Mouse (Mus musculus) neural tube, embryonic 11.5 days (tissue): ENCODE data around the gene Myh7b. TPM values are rescaled to one million over a fixed set of nuclear protein-coding genes. Genes with fewer than 3 reads are reported as not detected.
A peak's percentile ranks its signal among the peaks of the same experiment; 100 is the strongest.

Experiments used
- ATAC-seq: fragments of 200-750 bp; cut with Nextera tagmentation; 2 replicates; pipeline ENCODE4 v1.8.0; 2017; ENCODE audit warnings: moderate number of reproducible peaks, mild to moderate bottlenecking, moderate TSS enrichment, moderate library complexity; ENCODE audit not compliant: insufficient read depth, low FRiP score, low TSS enrichment
- DNase-seq: peaks from one replicate; pipeline ENCODE4 v3.0.0-alpha.2; 2015; ENCODE audit warnings: low spot score
- H3K27ac ChIP-seq: fragments of 300-500 bp; sonication (generic); 2 replicates; pipeline ENCODE4 v1.5.1; 2014; ENCODE audit warnings: low read depth, mild to moderate bottlenecking, low read length
- H3K27me3 ChIP-seq: fragments of 300-500 bp; sonication (generic); 2 replicates; pipeline ENCODE4 v1.6.1; 2014; ENCODE audit warnings: mild to moderate bottlenecking, low read length, mixed read lengths; ENCODE audit not compliant: control insufficient read depth, insufficient read depth
- H3K36me3 ChIP-seq: fragments of 300-500 bp; sonication (generic); 2 replicates; pipeline ENCODE4 v1.6.1; 2014; ENCODE audit warnings: mild to moderate bottlenecking, low read length, moderate library complexity, mixed read lengths; ENCODE audit not compliant: control insufficient read depth, insufficient read depth
- H3K4me1 ChIP-seq: fragments of 300-500 bp; sonication (generic); 2 replicates; pipeline ENCODE4 v1.6.1; 2014; ENCODE audit warnings: low read length, mixed read lengths; ENCODE audit not compliant: control insufficient read depth, insufficient read depth
- H3K4me2 ChIP-seq: fragments of 300-500 bp; sonication (generic); 2 replicates; pipeline ENCODE4 v1.6.1; 2014; ENCODE audit warnings: low read depth, mild to moderate bottlenecking, moderate library complexity
- H3K4me3 ChIP-seq: fragments of 300-500 bp; sonication (generic); 2 replicates; pipeline ENCODE4 v1.5.1; 2014; ENCODE audit warnings: low read depth, low read length
- H3K9ac ChIP-seq: fragments of 300-500 bp; sonication (generic); 2 replicates; pipeline ENCODE4 v1.6.1; 2014; ENCODE audit warnings: mild to moderate bottlenecking, low read length
- H3K9me3 ChIP-seq: fragments of 300-500 bp; sonication (generic); 2 replicates; pipeline ENCODE4 v1.6.1; 2016; ENCODE audit warnings: low read length; ENCODE audit not compliant: control insufficient read depth
- WGBS: fragments of 180-500 bp; shearing (Covaris S2); extraction: QIAGEN DNeasy Blood & Tissue Kit; methylation state at CpG from one replicate; pipeline ENCODE4 v1.1.7; 2014; 5-methylcytosine and 5-hydroxymethylcytosine counted together
- polyA plus RNA-seq: library from polyadenylated mRNA; unstranded; fragments of >200 nt; fragmentation: Nextera tagmentation; extraction: Ambion mirVana; gene quantifications from 2 replicates; pipeline ENCODE4 v1.2.1, GENCODE M21; 2014

The Myh7b gene
- polyA plus RNA-seq, 1 experiment from 2014 or later = 1.8 TPM

DNA sequence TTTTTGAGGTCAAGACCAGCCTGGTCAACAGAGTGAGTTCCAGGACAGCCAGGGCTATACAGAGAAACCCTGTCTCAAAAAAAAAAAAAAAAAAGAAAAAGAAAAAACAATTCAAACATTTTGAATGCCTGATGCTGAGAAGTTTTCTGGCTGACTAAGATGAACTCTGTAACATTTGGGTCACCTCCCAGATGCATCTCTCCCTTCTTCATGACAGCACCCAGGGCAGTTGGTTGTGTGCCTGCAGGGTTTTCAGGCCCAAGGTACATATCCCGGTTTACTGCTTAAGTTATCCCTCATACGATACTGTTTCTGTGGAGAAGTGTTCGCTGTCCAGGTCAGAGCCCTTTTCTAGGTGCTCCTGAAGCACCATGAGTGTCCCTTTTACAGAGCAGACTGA lies 30.7 kb upstream of the Myh7b start:
- ATAC-seq (no peak), DNase-seq (no peak)
- Histone ChIP-seq H3K27me3 (no peaks in the 10 kb centered on the region), H3K4me3 (no peak overlapping the region), H3K36me3 (no peaks in the 10 kb centered on the region), H3K9ac (no peak overlapping the region), H3K9me3 (no peaks in the 10 kb centered on the region), H3K4me2 (no peak overlapping the region), H3K27ac (no peak overlapping the region), H3K4me1 (no peaks in the 10 kb centered on the region)
- WGBS = 93% methylated on average over 3 of the region's 3 CpGs

DNA sequence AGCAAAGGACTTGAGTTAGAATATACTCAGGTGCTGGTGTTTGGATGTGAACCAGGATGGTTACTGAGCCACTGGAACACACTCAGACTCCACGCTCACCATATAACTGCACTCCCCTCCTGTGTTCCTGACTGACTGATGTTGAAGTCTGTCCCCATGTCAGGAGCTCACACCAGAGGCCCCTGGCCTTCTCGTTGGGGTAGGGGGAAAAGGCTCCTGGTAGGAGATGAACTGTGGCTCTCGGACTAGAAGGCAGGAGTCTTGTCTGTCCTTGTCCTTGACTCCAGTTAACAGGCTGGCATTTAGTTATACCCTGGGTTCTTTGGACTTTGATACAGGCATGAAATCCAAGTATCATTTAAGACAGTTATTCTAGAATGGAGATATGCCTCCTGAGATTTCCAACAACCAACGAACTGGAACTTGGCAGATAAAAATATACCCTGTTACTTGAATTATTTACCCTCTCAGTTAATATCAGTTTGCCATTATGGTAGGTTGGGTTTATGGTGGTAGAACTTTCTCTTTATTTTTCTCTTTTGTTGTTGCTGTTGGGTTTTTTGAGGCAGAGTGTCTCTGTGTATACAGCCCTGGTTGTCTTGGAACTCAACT lies 28.5 kb upstream of the Myh7b start:
- DNase-seq = no peak
- no peak overlapping the region for H3K27ac ChIP-seq
- no peak for ATAC-seq
- H3K9me3 ChIP-seq = no peaks in the 10 kb centered on the region
- no peaks in the 10 kb centered on the region for H3K4me1 ChIP-seq
- H3K4me2 ChIP-seq = no peak overlapping the region
- H3K4me3 ChIP-seq = no peak overlapping the region
- no peaks in the 10 kb centered on the region for H3K36me3 ChIP-seq
- WGBS = 76% methylated on average over 4 of the region's 4 CpGs
- no peaks in the 10 kb centered on the region for H3K27me3 ChIP-seq
- H3K9ac ChIP-seq = no peak overlapping the region

DNA sequence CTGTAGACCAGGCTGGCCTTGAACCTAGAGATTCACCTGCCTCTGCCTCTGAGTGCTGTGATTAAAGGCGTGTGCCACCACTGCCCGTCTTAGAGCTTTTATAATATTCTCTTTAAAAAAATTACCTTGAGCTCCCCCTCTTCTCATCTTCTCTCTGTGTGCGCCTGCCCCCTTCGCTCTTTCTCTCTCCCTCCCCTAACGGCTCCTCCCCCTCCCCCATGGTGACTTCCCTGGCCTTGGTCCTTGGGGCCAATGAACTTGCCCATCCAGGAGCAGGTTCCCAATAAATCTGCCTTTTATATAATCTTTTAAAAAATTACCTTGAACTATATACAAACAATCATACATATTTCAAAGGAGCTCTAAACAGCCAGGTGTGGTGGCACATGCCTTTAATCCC lies 28.0 kb upstream of the Myh7b start:
- Histone ChIP-seq H3K4me1 (no peaks in the 10 kb centered on the region), H3K36me3 (no peaks in the 10 kb centered on the region), H3K27me3 (no peaks in the 10 kb centered on the region), H3K9ac (no peak overlapping the region), H3K4me2 (no peak overlapping the region), H3K4me3 (no peak overlapping the region), H3K27ac (no peak overlapping the region), H3K9me3 (no peaks in the 10 kb centered on the region)
- 81% methylated on average over 5 of the region's 5 CpGs for WGBS
- ATAC-seq (no peak), DNase-seq (no peak)

DNA sequence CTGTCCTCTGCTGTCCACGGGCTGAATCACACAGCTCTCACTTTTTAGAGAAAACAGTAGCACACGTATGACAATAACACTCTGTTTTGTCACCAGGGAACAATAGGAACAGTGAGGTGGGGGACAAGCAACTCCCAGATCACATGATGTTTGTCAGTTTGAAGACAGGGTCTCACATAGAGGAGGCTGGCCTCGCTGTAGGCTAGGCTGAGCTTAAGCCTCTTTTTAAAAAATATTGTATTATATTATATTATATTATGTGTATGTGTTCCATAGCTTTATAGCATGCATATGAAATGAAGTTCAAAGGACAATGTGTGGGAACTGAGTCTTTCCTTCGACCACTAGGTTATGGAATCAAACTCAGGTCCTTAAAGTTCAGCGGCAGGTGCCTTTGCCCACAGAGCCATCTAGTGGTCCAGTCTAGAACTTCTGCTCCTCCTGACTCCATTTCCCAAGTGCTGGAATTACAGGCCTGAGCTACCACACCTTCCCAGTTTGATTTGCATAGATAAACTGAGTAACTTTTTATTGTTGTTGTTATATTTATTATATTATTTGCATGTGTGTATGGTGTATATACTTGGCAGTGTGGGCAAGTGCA lies 27.0 kb upstream of the Myh7b start:
- H3K9ac ChIP-seq = no peak overlapping the region
- H3K36me3 ChIP-seq = no peaks in the 10 kb centered on the region
- no peak overlapping the region for H3K27ac ChIP-seq
- WGBS = 43% methylated on average over 5 of the region's 5 CpGs
- H3K27me3 ChIP-seq = no peaks in the 10 kb centered on the region
- peak; percentile 58 for DNase-seq
- no peaks in the 10 kb centered on the region for H3K4me1 ChIP-seq
- ATAC-seq = no peak
- no peaks in the 10 kb centered on the region for H3K9me3 ChIP-seq
- H3K4me2 ChIP-seq = no peak overlapping the region
- no peak overlapping the region for H3K4me3 ChIP-seq

DNA sequence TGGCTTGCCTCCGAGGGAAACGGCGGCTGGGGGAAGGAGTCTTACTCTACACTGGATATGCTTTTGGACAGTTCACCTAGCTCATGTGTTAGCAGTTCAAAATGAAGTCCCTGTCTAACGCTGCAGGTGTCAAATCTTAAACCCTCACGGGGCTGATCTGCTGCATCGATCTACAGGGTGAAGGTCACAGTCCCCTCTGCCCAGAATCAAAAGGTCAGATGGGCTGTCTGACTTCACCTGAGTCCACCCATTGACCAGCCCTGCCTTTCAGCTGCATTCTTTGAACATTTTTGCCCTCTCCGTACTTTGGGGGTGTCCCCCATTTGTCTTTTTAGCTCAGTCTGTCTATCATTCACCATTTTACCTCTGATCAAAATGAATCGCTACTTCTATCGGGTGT lies 25.9 kb upstream of the Myh7b start:
- no peak overlapping the region for H3K9ac ChIP-seq
- H3K36me3 ChIP-seq = no peaks in the 10 kb centered on the region
- H3K9me3 ChIP-seq = no peaks in the 10 kb centered on the region
- no peak overlapping the region for H3K27ac ChIP-seq
- WGBS = 88% methylated on average over 9 of the region's 9 CpGs
- no peaks in the 10 kb centered on the region for H3K4me1 ChIP-seq
- no peak overlapping the region for H3K4me3 ChIP-seq
- no peak overlapping the region for H3K4me2 ChIP-seq
- no peaks in the 10 kb centered on the region for H3K27me3 ChIP-seq
- ATAC-seq (no peak), DNase-seq (no peak)

DNA sequence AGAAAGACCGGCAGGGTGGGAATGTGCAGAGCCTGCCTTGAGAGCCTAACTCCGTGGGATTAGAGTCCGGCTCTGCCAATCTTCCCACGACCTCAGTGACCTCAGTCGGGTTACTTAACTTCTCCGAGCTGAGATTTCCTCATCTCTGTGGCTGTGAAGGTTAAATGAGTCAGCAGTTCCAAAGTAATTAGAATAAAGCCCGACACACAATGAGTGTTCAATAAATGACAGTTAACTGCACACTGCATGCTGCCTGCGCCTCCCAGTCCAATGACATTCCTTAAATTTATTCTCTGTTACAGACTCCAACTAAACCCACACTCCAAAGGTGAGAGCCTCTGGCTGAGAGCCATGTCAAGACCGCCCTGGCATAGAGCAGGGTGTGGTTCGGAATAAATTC lies 25.5 kb upstream of the Myh7b start:
- no peak for DNase-seq
- H3K36me3 ChIP-seq = no peaks in the 10 kb centered on the region
- no peaks in the 10 kb centered on the region for H3K27me3 ChIP-seq
- no peak overlapping the region for H3K9ac ChIP-seq
- 75% methylated on average over 10 of the region's 10 CpGs for WGBS
- no peak overlapping the region for H3K27ac ChIP-seq
- no peak for ATAC-seq
- no peak overlapping the region for H3K4me2 ChIP-seq
- no peaks in the 10 kb centered on the region for H3K4me1 ChIP-seq
- no peaks in the 10 kb centered on the region for H3K9me3 ChIP-seq
- H3K4me3 ChIP-seq = no peak overlapping the region

DNA sequence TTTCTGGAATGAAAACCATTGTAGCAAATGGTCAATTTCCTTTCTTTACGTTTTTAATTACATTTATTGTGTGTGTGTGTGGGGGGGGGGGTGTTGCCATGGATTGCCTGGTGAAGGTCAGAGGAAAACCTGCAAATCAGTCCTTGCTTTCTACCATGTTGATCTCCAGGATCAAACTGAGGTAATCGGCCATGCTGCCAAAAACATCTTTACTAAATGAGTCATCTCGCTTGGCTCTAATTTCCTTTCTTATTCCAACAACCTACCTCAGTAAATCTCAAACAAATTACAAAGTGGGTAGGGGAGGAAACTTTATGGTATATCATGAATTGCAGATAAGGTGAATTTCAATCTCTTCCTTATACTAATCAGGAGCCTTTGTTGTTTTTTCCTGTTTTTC lies 22.9 kb upstream of the Myh7b start:
- no peak overlapping the region for H3K9ac ChIP-seq
- H3K27me3 ChIP-seq = no peaks in the 10 kb centered on the region
- DNase-seq = no peak
- no peak overlapping the region for H3K4me2 ChIP-seq
- peaks cover 5% of the 10 kb centered on the region; the same call in 1 of the 2 replicates for H3K4me1 ChIP-seq
- no peaks in the 10 kb centered on the region for H3K36me3 ChIP-seq
- whole genome bisulfite sequencing = 82% methylated on average over 3 of the region's 3 CpGs
- H3K27ac ChIP-seq = no peak overlapping the region
- no peaks in the 10 kb centered on the region for H3K9me3 ChIP-seq
- H3K4me3 ChIP-seq = no peak overlapping the region
- ATAC-seq = no peak

DNA sequence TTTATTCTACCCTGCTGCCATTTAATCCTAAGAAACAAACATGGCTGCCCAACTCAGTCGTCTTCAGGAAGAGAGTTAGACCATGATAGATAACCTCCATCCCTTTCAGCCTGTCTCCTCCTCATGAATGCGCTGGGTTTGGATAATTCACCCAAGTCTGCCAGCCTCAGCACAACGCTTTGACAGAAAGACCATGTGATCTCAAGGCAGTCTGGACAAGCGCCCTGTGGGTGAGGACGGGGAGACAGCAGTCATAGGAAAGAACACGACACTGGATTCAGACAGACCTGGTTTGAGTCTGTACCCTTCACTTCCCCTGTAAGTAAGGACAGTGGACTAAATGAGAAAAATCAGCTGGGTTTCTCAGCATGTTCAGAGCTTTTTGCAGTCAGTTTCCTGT lies 21.5 kb upstream of the Myh7b start:
- 74% methylated on average over 6 of the region's 6 CpGs for WGBS
- Histone ChIP-seq H3K4me1 (peaks cover 5% of the 10 kb centered on the region; the same call in 1 of the 2 replicates), H3K27me3 (no peaks in the 10 kb centered on the region), H3K4me3 (no peak overlapping the region), H3K9me3 (no peaks in the 10 kb centered on the region), H3K27ac (no peak overlapping the region), H3K36me3 (no peaks in the 10 kb centered on the region), H3K4me2 (no peak overlapping the region), H3K9ac (no peak overlapping the region)
- DNase-seq (no peak), ATAC-seq (no peak)

DNA sequence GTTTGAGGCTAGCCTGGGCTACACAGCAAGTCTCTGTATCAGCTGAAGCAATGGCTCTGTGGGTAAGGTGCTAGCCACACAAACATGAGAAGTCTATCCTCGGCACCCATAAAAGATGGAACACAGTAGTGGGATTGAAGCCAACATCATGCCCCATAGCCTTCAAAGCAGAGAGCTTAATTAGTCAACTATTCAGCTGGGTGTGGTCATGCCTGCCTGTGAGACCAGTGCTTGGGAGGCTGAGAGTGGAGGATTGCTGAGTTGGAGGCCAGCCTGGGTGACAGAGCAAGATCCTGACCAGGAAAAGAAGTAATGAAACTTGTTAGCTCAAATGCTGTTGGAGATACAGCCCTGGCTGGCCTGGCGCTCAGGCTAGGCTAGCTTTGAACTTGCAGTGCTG lies 20.1 kb upstream of the Myh7b start:
- H3K27ac ChIP-seq = no peak overlapping the region
- H3K36me3 ChIP-seq = no peaks in the 10 kb centered on the region
- no peaks in the 10 kb centered on the region for H3K27me3 ChIP-seq
- 84% methylated on average over 2 of the region's 2 CpGs for WGBS
- H3K4me3 ChIP-seq = no peak overlapping the region
- no peak for DNase-seq
- no peaks in the 10 kb centered on the region for H3K9me3 ChIP-seq
- peaks cover 5% of the 10 kb centered on the region; the same call in 1 of the 2 replicates for H3K4me1 ChIP-seq
- H3K9ac ChIP-seq = no peak overlapping the region
- ATAC-seq = no peak
- H3K4me2 ChIP-seq = no peak overlapping the region
